Mouse (Mus musculus) myocyte (in vitro differentiated cells): ENCODE results near the gene Zpld1.

Experiments
- MYOG ChIP-seq, 3 experiments: IDR thresholded peaks; one replicate each; pipeline ENCODE4 v1.6.1; 2011; ENCODE audit warnings: control low read depth in 2 of 3, low read depth in 2 of 3, mild to moderate bottlenecking in 2 of 3; ENCODE audit not compliant: insufficient read length in 2 of 3, control insufficient read depth in 1 of 3, insufficient read depth in 1 of 3
- TCF12 ChIP-seq: IDR thresholded peaks from one replicate; pipeline ENCODE4 v1.6.1; 2011; ENCODE audit warnings: mild to moderate bottlenecking, control low read depth; ENCODE audit not compliant: poor library complexity, insufficient read depth, severe bottlenecking

- no peak for TF ChIP-seq MYOG (IDR thresholded peaks at IDR 0.05; ENCODE audit: control insufficient read depth in 1 of 3, insufficient read depth in 1 of 3, insufficient read length in 2 of 3, low read depth in 2 of 3)
- no peak for TF ChIP-seq TCF12
Observed at GRCm38 (mm10) chr16:55321542-55322514, 24.0 kb upstream of the Zpld1 start.
